Mouse (Mus musculus) midbrain, embryonic 16.5 days (tissue): ENCODE measurements around the gene Crmp1. TPM values are rescaled to one million over a fixed set of nuclear protein-coding genes. Genes with fewer than 3 reads are reported as not detected.

Source experiments
- ATAC-seq: fragments of 200-750 bp; cut with Nextera tagmentation; 2 replicates; pipeline ENCODE4 v1.8.0; 2017; ENCODE audit warnings: moderate TSS enrichment
- H3K27ac ChIP-seq: fragments of 300-500 bp; sonication (generic); 2 replicates; pipeline ENCODE4 v1.5.1; 2014; ENCODE audit warnings: mild to moderate bottlenecking, low read length, mixed read lengths
- H3K27me3 ChIP-seq: fragments of 300-500 bp; sonication (generic); 2 replicates; pipeline ENCODE4 v1.6.1; 2014; ENCODE audit warnings: low read depth, low read length, mixed read lengths; ENCODE audit not compliant: control insufficient read depth, insufficient read depth
- H3K36me3 ChIP-seq: fragments of 300-500 bp; sonication (generic); 2 replicates; pipeline ENCODE4 v1.6.1; 2014; ENCODE audit warnings: mild to moderate bottlenecking, low read length, moderate library complexity, mixed read lengths; ENCODE audit not compliant: control insufficient read depth, insufficient read depth
- H3K4me1 ChIP-seq: fragments of 300-500 bp; sonication (generic); 2 replicates; pipeline ENCODE4 v1.6.1; 2014; ENCODE audit warnings: mild to moderate bottlenecking, low read length, mixed read lengths; ENCODE audit not compliant: control insufficient read depth, insufficient read depth
- H3K4me2 ChIP-seq: fragments of 300-500 bp; sonication (generic); 2 replicates; pipeline ENCODE4 v1.6.1; 2014; ENCODE audit warnings: mild to moderate bottlenecking, low read length, mixed read lengths
- H3K4me3 ChIP-seq: fragments of 300-500 bp; sonication (generic); 2 replicates; pipeline ENCODE4 v1.5.1; 2014; ENCODE audit warnings: low read depth, mild to moderate bottlenecking, low read length, moderate library complexity, mixed read lengths
- H3K9ac ChIP-seq: fragments of 300-500 bp; sonication (generic); 2 replicates; pipeline ENCODE4 v1.6.1; 2014; ENCODE audit warnings: low read depth, low read length, mixed read lengths
- H3K9me3 ChIP-seq: fragments of 300-500 bp; sonication (generic); replicated peaks from 2 replicates; pipeline ENCODE4 v1.6.1; 2014; ENCODE audit warnings: mild to moderate bottlenecking, low read length, mixed read lengths; ENCODE audit not compliant: control insufficient read depth, poor library complexity, severe bottlenecking
- WGBS: fragments of 180-500 bp; shearing (Covaris S2); extraction: QIAGEN DNeasy Blood & Tissue Kit; methylation state at CpG from one replicate; pipeline ENCODE4 v1.1.7; 2014; 5-methylcytosine and 5-hydroxymethylcytosine counted together
- polyA plus RNA-seq: library from polyadenylated mRNA; unstranded; fragments of >200 nt; fragmentation: Nextera tagmentation; extraction: Ambion mirVana; gene quantifications from 2 replicates; pipeline ENCODE4 v1.2.1, GENCODE M21; 2015

The Crmp1 gene
- polyA plus RNA-seq, 1 experiment from 2014 or later: 1,010 TPM

DNA sequence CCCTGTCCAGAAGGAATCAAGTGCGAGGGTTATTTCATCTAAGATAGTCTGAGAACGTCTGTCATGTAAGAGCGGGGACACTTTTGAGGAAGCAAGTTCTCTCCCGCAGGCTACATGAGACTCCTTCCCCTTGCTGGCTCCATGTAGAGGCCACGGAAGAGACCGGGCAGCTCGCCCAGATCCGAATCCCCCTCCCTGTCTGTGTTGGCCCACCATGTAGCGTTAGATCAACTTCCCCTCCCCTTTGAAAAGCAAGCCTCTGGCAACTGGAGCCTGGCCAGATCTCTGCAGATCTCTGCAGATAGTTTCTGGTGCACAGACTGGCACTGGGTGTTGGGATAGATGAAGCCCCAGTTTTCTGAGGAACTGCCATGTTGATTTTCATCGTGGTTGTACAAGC, 55.0 kb downstream of the Crmp1 start:
- H3K27ac ChIP-seq: no peak overlapping the region
- WGBS: 69% methylated on average over 10 of the region's 10 CpGs
- H3K36me3 ChIP-seq: peaks cover under 1% of the 10 kb centered on the region
- no peak overlapping the region for H3K4me3 ChIP-seq
- H3K9me3 ChIP-seq: no peaks in the 10 kb centered on the region
- H3K4me1 ChIP-seq: no peaks in the 10 kb centered on the region
- H3K27me3 ChIP-seq: no peaks in the 10 kb centered on the region
- no peak overlapping the region for H3K9ac ChIP-seq
- H3K4me2 ChIP-seq: no peak overlapping the region
- ATAC-seq: no peak

DNA sequence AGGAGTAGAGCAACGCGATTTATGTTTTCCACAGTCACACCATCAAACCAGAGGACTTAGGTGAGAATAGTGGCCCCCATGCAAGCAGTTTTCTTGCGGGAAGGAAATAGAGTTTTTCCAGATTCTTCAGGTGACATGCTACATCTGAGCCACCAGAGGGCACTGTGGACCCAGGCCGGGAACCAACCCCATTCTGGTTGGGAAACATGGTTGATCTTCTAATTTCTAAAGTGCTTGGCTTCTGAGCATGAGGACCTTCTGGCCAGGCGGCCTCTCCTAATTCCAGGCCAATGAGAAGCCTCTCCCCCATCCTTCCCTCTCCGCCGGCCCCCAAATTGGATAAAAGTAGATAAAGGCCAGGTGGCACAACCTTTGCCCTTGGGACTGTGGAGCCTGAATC, 56.6 kb downstream of the Crmp1 start:
- 24% methylated on average over 7 of the region's 7 CpGs for WGBS
- Histone ChIP-seq H3K4me1 (no peaks in the 10 kb centered on the region), H3K9ac (no peak overlapping the region), H3K27me3 (no peaks in the 10 kb centered on the region), H3K4me2 (no peak overlapping the region), H3K4me3 (no peak overlapping the region), H3K36me3 (no peaks in the 10 kb centered on the region), H3K9me3 (no peaks in the 10 kb centered on the region), H3K27ac (no peak overlapping the region)
- no peak for ATAC-seq

DNA sequence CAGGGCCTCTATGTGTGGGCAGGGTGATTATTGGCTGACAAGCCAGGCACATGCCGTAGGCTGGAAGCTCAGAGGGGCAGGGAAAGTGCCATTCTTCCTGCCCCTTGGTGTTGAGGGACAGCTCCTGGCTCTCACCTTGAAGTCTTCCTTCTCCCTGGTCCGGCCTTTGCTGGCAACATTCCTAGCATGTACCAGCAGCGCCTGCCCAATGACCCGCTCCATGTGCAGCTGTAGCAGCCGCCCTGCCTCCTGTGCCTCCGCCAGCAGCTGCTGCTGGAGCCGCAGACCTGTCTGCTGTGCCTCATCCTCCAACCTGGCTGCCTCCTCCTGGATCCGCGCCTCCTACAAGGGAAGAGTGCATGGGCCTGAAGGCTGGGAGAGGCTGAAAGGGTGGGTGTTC, 68.3 kb downstream of the Crmp1 start:
- Histone ChIP-seq H3K27ac (no peak overlapping the region), H3K27me3 (no peaks in the 10 kb centered on the region), H3K4me2 (no peak overlapping the region), H3K4me1 (no peaks in the 10 kb centered on the region), H3K4me3 (no peak overlapping the region), H3K9me3 (no peaks in the 10 kb centered on the region; the same call in 1 of the 2 replicates), H3K9ac (no peak overlapping the region), H3K36me3 (no peaks in the 10 kb centered on the region)
- ATAC-seq: no peak
- 89% methylated on average over 8 of the region's 9 CpGs for WGBS

DNA sequence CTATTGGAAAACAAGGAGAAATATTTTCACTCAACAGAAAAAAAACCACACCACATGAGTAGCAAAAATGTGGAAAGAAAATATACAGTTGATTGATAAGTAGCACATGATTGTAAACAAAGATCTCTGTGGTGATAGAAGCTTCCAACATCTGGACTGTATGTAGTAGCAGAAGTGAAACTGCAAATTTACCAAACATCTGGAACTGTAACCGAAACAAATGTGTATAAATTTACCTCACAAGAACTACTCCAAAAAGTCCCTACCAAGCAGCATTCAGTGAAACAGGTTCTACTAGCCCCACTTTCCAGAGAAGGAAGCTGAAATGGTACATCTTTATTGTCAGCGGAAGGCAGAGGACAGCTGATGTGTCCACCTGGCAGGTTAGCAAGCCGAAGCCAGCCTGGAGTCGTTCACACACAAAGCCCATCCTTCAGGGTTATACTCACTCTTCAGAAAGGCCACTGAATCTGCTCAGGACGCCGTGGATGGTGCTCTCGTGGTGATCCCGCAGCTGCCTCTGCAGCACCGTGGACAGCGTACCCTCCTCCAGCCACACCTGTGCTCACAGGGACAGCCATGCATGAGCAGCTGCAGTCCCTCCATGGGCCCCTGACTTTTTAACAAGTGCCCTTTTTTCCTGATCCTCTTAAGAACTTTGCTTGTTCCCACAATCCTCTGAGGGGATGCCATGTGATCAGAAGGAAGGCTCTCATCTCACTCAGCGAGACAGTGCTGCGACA, 71.4 kb downstream of the Crmp1 start:
- Histone ChIP-seq H3K4me2 (no peak overlapping the region), H3K9me3 (no peaks in the 10 kb centered on the region; the same call in 1 of the 2 replicates), H3K4me3 (no peak overlapping the region), H3K36me3 (0 out of 2 replicates have a peak, but pooled peaks cover 3% of the 10 kb centered on the region), H3K4me1 (no peaks in the 10 kb centered on the region), H3K27ac (no peak overlapping the region), H3K9ac (no peak overlapping the region), H3K27me3 (no peaks in the 10 kb centered on the region)
- WGBS: 92% methylated on average over 12 of the region's 12 CpGs
- no peak for ATAC-seq

DNA sequence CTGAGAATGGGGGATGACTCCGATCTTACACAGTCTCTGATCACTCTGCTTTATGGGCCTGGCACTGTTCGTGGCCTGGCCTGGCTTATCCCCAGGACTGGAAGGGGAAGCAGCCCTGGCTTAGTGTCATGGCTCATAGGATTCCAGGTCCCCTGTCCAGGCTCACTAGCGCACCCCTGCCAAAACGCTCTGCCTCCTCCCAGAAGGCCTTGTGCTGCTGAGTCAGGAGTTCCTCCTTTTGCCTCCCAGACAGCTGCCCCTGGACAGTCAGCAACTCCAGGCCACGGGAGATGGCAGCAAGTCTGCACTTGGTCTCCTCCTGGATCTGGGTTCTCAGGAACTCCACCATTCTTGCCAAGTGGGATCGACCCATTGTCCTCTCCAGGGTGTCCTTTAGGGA, 77.0 kb downstream of the Crmp1 start:
- H3K9ac ChIP-seq: no peak overlapping the region
- no peaks in the 10 kb centered on the region; the same call in 1 of the 2 replicates for H3K9me3 ChIP-seq
- H3K27ac ChIP-seq: no peak overlapping the region
- no peaks in the 10 kb centered on the region for H3K4me1 ChIP-seq
- WGBS: 91% methylated on average over 6 of the region's 6 CpGs
- H3K4me2 ChIP-seq: no peak overlapping the region
- H3K36me3 ChIP-seq: 0 out of 2 replicates have a peak, but pooled peaks cover 3% of the 10 kb centered on the region
- H3K27me3 ChIP-seq: no peaks in the 10 kb centered on the region
- no peak for ATAC-seq
- H3K4me3 ChIP-seq: no peak overlapping the region

DNA sequence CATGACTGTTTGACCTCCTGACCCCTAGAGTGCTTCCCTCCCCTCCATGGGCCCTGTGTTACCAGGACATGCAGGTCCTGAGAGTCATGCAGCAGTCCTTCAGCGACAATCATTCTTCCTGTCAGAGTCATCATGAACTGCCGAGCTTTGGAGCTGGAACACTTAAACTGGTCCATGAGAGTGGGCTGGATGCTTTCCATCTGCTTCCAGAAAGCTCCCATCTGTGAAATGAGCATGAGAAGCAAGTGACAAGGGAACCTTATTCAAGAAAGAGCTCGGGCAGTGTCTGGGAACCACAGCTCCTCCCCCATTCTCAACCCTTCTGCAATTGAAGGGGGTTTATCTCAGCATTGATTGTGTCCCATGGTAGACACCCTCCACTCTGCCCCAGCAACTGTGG, 78.4 kb downstream of the Crmp1 start:
- Histone ChIP-seq H3K9ac (no peak overlapping the region), H3K36me3 (0 out of 2 replicates have a peak, but pooled peaks cover 3% of the 10 kb centered on the region), H3K4me1 (no peaks in the 10 kb centered on the region), H3K4me2 (no peak overlapping the region), H3K27me3 (no peaks in the 10 kb centered on the region), H3K9me3 (no peaks in the 10 kb centered on the region; the same call in 1 of the 2 replicates), H3K27ac (no peak overlapping the region), H3K4me3 (no peak overlapping the region)
- ATAC-seq: no peak
- 86% methylated on average over 3 of the region's 3 CpGs for WGBS

DNA sequence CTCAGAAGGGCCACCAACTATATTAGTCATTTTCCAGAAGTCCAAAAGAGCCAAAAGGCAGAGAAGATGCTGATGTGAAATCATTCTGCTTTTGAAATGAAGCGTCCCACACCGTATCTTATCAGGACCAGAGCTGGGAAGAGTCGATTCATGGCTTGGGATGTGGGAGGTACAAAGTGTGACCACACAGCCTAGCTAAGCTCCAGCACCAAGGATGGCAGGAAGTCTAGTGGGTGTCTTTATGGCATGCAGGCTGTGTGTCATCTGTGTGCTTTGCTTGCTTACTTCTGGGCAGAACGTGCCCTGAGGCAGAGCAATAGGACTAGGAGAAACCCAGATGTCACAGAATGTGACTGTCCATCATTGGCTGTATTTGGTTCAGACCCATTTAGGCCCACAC, 79.0 kb downstream of the Crmp1 start:
- no peak overlapping the region for H3K27ac ChIP-seq
- H3K4me3 ChIP-seq: no peak overlapping the region
- no peak overlapping the region for H3K4me2 ChIP-seq
- 0 out of 2 replicates have a peak, but pooled peaks cover 3% of the 10 kb centered on the region for H3K36me3 ChIP-seq
- H3K4me1 ChIP-seq: no peaks in the 10 kb centered on the region
- H3K9ac ChIP-seq: no peak overlapping the region
- WGBS: 89% methylated on average over 4 of the region's 4 CpGs
- ATAC-seq: no peak
- no peaks in the 10 kb centered on the region; the same call in 1 of the 2 replicates for H3K9me3 ChIP-seq
- no peaks in the 10 kb centered on the region for H3K27me3 ChIP-seq

DNA sequence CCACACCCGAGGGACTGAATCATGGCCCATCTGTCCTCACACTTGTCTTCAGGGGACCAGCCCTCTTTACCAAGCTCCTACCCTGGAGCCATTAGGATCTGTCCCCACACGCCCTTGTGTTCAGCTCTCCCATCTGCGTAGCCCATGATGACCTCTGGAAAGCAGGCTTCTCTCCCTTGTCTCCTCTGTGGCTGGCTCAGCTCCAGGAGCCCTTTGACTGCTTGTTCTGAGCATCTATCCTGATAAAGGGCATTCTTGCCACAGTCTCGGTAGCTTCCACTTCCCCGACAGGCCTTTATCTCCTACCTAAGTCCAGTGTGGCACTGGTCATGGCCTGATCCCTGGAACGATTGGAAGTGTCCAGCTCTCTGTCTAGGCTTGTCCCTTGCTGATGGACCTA, 84.9 kb downstream of the Crmp1 start:
- WGBS: 91% methylated on average over 6 of the region's 6 CpGs
- H3K27ac ChIP-seq: no peak overlapping the region
- no peak for ATAC-seq

DNA sequence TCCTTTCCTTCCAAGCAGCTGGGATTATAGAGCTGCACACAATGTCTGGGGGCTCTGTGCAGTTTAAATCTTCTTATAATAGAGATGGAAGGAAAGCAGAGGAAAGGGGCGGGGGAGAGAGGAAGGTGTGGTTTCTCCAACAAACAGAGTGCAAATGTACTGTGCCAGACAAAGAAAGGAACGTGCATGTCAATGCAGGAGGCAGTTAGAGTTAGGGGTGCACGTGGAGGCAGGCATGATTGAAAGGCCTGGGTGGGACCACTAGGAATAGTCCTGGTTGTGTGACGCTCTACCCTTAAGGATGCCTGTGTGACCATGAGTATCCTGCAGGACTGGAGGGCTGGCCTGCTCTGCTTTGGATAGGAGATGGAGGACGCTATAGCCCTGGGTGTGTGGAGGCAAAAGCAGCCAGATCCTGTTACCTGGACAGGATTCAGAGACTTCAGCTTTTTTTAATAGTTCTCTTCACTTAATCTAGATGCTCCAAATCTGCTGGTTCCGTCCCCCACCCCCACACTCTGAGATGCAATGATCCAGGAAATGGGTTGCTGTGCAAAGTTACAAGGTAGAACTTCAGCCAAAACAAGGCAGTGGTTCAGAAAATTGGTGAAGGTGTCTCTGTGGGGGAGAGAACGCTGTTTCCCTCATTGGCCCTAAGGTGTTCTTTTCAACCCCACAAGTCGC, 88.9 kb downstream of the Crmp1 start:
- H3K4me3 ChIP-seq: no peak overlapping the region
- H3K36me3 ChIP-seq: no peaks in the 10 kb centered on the region
- no peaks in the 10 kb centered on the region for H3K27me3 ChIP-seq
- H3K4me2 ChIP-seq: no peak overlapping the region
- no peak overlapping the region for H3K9ac ChIP-seq
- H3K4me1 ChIP-seq: no peaks in the 10 kb centered on the region
- H3K9me3 ChIP-seq: no peaks in the 10 kb centered on the region
- no peak overlapping the region for H3K27ac ChIP-seq
- ATAC-seq: no peak
- 82% methylated on average over 8 of the region's 8 CpGs for WGBS

More for the DNA sequence above, 84.9 kb downstream of the Crmp1 start:
- Histone ChIP-seq H3K4me2 (no peak overlapping the region), H3K27me3 (no peaks in the 10 kb centered on the region), H3K4me1 (no peaks in the 10 kb centered on the region), H3K4me3 (no peak overlapping the region), H3K9me3 (no peaks in the 10 kb centered on the region), H3K36me3 (no peaks in the 10 kb centered on the region), H3K9ac (no peak overlapping the region)
